In genomic region chr3:81835380-81836157, GRCm38 (mm10) we compare ENCODE assay signal across 8 mouse cellular contexts.
DNase-seq lines count a peak whose midpoint lies in the region; ATAC-seq and TF ChIP-seq lines count a peak whose summit lies in the region.

No protein-coding gene starts in this region.

- H3K4me1 ChIP-seq in heart, embryonic 12.5 days (replicated peaks): peaks cover 4% of the 10 kb centered on the region; the same call in 1 of the 2 replicates
- H3K4me1 ChIP-seq in E14TG2a.4 (replicated peaks; ENCODE audit: low read depth, low read length): peaks cover 15% of the 10 kb centered on the region
- H3K4me1 ChIP-seq in forebrain, embryonic 15.5 days: no peaks in the 10 kb centered on the region

- H3K36me3 ChIP-seq in heart, embryonic 12.5 days: no peaks in the 10 kb centered on the region
- no peaks in the 10 kb centered on the region for H3K36me3 ChIP-seq in E14TG2a.4 (ENCODE audit: insufficient read depth, low read length)
- no peaks in the 10 kb centered on the region for H3K36me3 ChIP-seq in forebrain, embryonic 15.5 days

- ATAC-seq in heart, embryonic 12.5 days (ENCODE audit: insufficient number of reproducible peaks, low FRiP score): peak; percentile 42
- 0 out of 2 replicates have a peak, but pooled peaks have one; percentile 32 for ATAC-seq in forebrain, embryonic 15.5 days (replicated peaks)
- peak; percentile 20; the same call in 1 of the 2 replicates for ATAC-seq in megakaryocyte progenitor cell, adult 5-6 weeks (replicated peaks; ENCODE audit: poor library complexity)

- H3K27me3 ChIP-seq in heart, embryonic 12.5 days (replicated peaks): no peaks in the 10 kb centered on the region
- H3K27me3 ChIP-seq in E14TG2a.4 (ENCODE audit: insufficient read depth, low read length): no peaks in the 10 kb centered on the region
- H3K27me3 ChIP-seq in forebrain, embryonic 15.5 days: no peaks in the 10 kb centered on the region

- peak overlapping the region; percentile 36; the same call in 1 of the 2 replicates for H3K9ac ChIP-seq in heart, embryonic 12.5 days
- H3K9ac ChIP-seq in forebrain, embryonic 15.5 days (replicated peaks): no peak overlapping the region

- WGBS in heart, embryonic 12.5 days: 6% methylated on average over 11 of the region's 11 CpGs
- WGBS in forebrain, embryonic 15.5 days: 10% methylated on average over 11 of the region's 11 CpGs

- TF ChIP-seq CTCF in E14TG2a.4 (conservative IDR thresholded peaks at IDR 0.05; ENCODE audit: low read length): no peak

- H3K9me3 ChIP-seq in heart, embryonic 12.5 days (replicated peaks): no peaks in the 10 kb centered on the region
- H3K9me3 ChIP-seq in E14TG2a.4 (ENCODE audit: low read length): peaks cover 14% of the 10 kb centered on the region
- H3K9me3 ChIP-seq in forebrain, embryonic 15.5 days: no peaks in the 10 kb centered on the region

- peak overlapping the region; percentile 67 for H3K4me2 ChIP-seq in heart, embryonic 12.5 days
- no peak overlapping the region for H3K4me2 ChIP-seq in forebrain, embryonic 15.5 days (replicated peaks)

- peak overlapping the region; percentile 28 for H3K4me3 ChIP-seq in heart, embryonic 12.5 days
- H3K4me3 ChIP-seq in E14TG2a.4 (replicated peaks; ENCODE audit: low read length): peak overlapping the region; percentile 65
- H3K4me3 ChIP-seq in forebrain, embryonic 15.5 days: no peak overlapping the region

- H3K27ac ChIP-seq in heart, embryonic 12.5 days (ENCODE audit: poor library complexity, severe bottlenecking): 0 out of 2 replicates have a peak overlapping the region, but pooled peaks have one; percentile 5
- no peak overlapping the region for H3K27ac ChIP-seq in forebrain, embryonic 15.5 days (replicated peaks)

- no peak for DNase-seq in heart, adult 18-20 months
- DNase-seq in natural killer cell, adult 2 months (ENCODE audit: low spot score in 2 of 2): no peak
- DNase-seq in frontal cortex, adult 2 months (ENCODE audit: extremely low spot score in 1 of 2, low spot score in 1 of 2): no peak
- no peak for DNase-seq in layer of hippocampus, adult 9-11 months
